Mouse (Mus musculus) cortical plate, adult 2 months (tissue): ENCODE results near the gene Cox7a1. TPM values are rescaled to one million over a fixed set of nuclear protein-coding genes. Genes with fewer than 3 reads are reported as not detected.

ENCODE experiments used
- H3K27ac ChIP-seq: fragments of 200-500 bp; 2 replicates; pipeline ENCODE4 v1.5.1; 2012; ENCODE audit warnings: low read length, control low read depth, inconsistent platforms; ENCODE audit not compliant: insufficient read depth
- H3K4me1 ChIP-seq: fragments of 200-500 bp; 2 replicates; pipeline ENCODE4 v1.6.1; 2011; ENCODE audit warnings: low read length; ENCODE audit not compliant: control insufficient read depth, insufficient read depth
- H3K4me3 ChIP-seq: fragments of 200-500 bp; 2 replicates; pipeline ENCODE4 v1.5.1; 2011; ENCODE audit warnings: mild to moderate bottlenecking, low read length, control low read depth; ENCODE audit not compliant: insufficient read depth
- CTCF ChIP-seq: fragments of 200-500 bp; IDR thresholded peaks from 2 replicates; pipeline ENCODE4 v1.5.1; 2011; ENCODE audit warnings: mild to moderate bottlenecking, control low read depth, low read length; ENCODE audit not compliant: insufficient read depth; ENCODE audit errors: extremely low read depth
- POLR2A ChIP-seq: fragments of 200-500 bp; IDR thresholded peaks from 2 replicates; pipeline ENCODE4 v1.6.1; 2011; ENCODE audit warnings: mild to moderate bottlenecking, low read length, control low read depth; ENCODE audit not compliant: insufficient read depth; ENCODE audit errors: extremely low read depth
- polyA plus RNA-seq: library from polyadenylated mRNA; depleted of rRNA; stranded (reverse); fragments of >200 nt; gene quantifications from 2 replicates; pipeline ENCODE4 v1.2.3, GENCODE M21; 2012; rRNA removed

Cox7a1 gene
- polyA plus RNA-seq, 1 experiment: 7.4 TPM

DNA sequence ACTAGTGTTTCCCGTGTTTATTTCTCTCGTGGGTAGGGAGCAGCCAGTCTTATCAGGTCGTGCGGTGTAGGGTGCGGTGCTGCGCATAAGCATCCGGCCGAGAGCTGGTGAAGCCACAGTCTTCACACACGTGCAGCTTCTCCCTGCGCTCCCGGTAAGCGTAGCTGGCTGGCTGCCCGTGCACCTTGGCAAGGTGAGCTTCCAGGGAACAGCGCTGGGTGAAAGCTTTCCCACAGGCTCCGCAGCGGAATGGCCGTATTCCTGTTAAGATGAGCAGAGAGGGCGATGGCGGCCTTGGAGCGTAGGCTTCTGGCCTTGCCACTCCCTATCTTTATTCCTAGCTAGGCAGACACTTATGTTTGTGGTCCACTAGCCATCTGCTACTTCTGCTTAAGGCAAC lies 49.4 kb downstream of the Cox7a1 start:
- Histone ChIP-seq H3K27ac (no peak overlapping the region), H3K4me1 (peaks cover 1% of the 10 kb centered on the region; the same call in 1 of the 2 replicates), H3K4me3 (peak overlapping the region; percentile 63; the same call in 1 of the 2 replicates)
- TF ChIP-seq POLR2A: no peak
- no peak for TF ChIP-seq CTCF

GRCm38 (mm10) chr7:30234276-30234858 lies 50.4 kb downstream of the Cox7a1 start:
- Histone ChIP-seq H3K27ac (no peak overlapping the region), H3K4me3 (no peak overlapping the region), H3K4me1 (peaks cover 1% of the 10 kb centered on the region; the same call in 1 of the 2 replicates)
- TF ChIP-seq CTCF (no peak), POLR2A (no peak)

- TF ChIP-seq CTCF (no peak), POLR2A (no peak)
- Histone ChIP-seq H3K27ac (no peak overlapping the region), H3K4me3 (no peak overlapping the region), H3K4me1 (peaks cover 1% of the 10 kb centered on the region; the same call in 1 of the 2 replicates)
Observed at GRCm38 (mm10) chr7:30235091-30235490, 51.1 kb downstream of the Cox7a1 start.

- Histone ChIP-seq H3K4me1 (peaks cover 1% of the 10 kb centered on the region; the same call in 1 of the 2 replicates), H3K4me3 (no peak within 1 kb of the TSS), H3K27ac (no peak within 1 kb of the TSS)
- TF ChIP-seq POLR2A: no peak
- no peak for TF ChIP-seq CTCF
Observed at GRCm38 (mm10) chr7:30235625-30236024, 51.7 kb downstream of the Cox7a1 start, which contains the start of gene Ovol3. Gene Ovol3, minus strand, starts transcription at chr7:30235725.

Other genes with a start within 250 kb of the Cox7a1 start
- gene Zfp74, start 230.1 kb upstream of the Cox7a1 start, polyA plus RNA-seq: 12.5 and 13.1 TPM in 2 replicates
- gene Zfp568, start 200.2 kb upstream of the Cox7a1 start, polyA plus RNA-seq: 2.1 and 3.0 TPM in 2 replicates
- 13.8 and 14.2 TPM in 2 replicates for gene Zfp14, start 132.8 kb upstream of the Cox7a1 start, polyA plus RNA-seq
- 2.3 and 2.5 TPM in 2 replicates for gene Zfp82, start 111.2 kb upstream of the Cox7a1 start, polyA plus RNA-seq
- gene Gm26920, start 93.7 kb upstream of the Cox7a1 start, polyA plus RNA-seq: 0.44 and 0.50 TPM in 2 replicates
- gene Zfp566, start 93.6 kb upstream of the Cox7a1 start, polyA plus RNA-seq: 6.0 and 7.0 TPM in 2 replicates
- 42.8 and 44.9 TPM in 2 replicates for gene Zfp260, start 89.4 kb upstream of the Cox7a1 start, polyA plus RNA-seq
- 9.8 and 10.4 TPM in 2 replicates for gene Zfp382, start 62.2 kb upstream of the Cox7a1 start, polyA plus RNA-seq
- gene Zfp146, start 14.4 kb upstream of the Cox7a1 start, polyA plus RNA-seq: 33.5 and 35.2 TPM in 2 replicates
- 254 and 279 TPM in 2 replicates for gene Capns1, start 14.7 kb downstream of the Cox7a1 start, polyA plus RNA-seq
- gene Polr2i, start 47.8 kb downstream of the Cox7a1 start, polyA plus RNA-seq: 152 and 157 TPM in 2 replicates
- 136 and 139 TPM in 2 replicates for gene Tbcb, start 48.1 kb downstream of the Cox7a1 start, polyA plus RNA-seq
- 0.15 TPM in 1 of 2 replicates, not detected in the other for gene Ovol3, start 51.6 kb downstream of the Cox7a1 start, polyA plus RNA-seq
- gene Thap8, start 96.0 kb downstream of the Cox7a1 start, polyA plus RNA-seq: 0.19 and 0.38 TPM in 2 replicates
- gene Wdr62, start 96.3 kb downstream of the Cox7a1 start, polyA plus RNA-seq: 3.2 and 4.1 TPM in 2 replicates
- gene Clip3, start 107.6 kb downstream of the Cox7a1 start, polyA plus RNA-seq: 439 and 458 TPM in 2 replicates
- 135 and 141 TPM in 2 replicates for gene Alkbh6, start 124.6 kb downstream of the Cox7a1 start, polyA plus RNA-seq
- 23.6 and 24.7 TPM in 2 replicates for gene Syne4, start 130.7 kb downstream of the Cox7a1 start, polyA plus RNA-seq
- gene E130208F15Rik, start 137.6 kb downstream of the Cox7a1 start, polyA plus RNA-seq: 0.35 and 0.44 TPM in 2 replicates
- gene Sdhaf1, start 139.8 kb downstream of the Cox7a1 start, polyA plus RNA-seq: 16.9 and 17.4 TPM in 2 replicates
- gene Lrfn3, start 178.6 kb downstream of the Cox7a1 start, polyA plus RNA-seq: 20.8 and 21.3 TPM in 2 replicates
- gene Tyrobp, start 229.6 kb downstream of the Cox7a1 start, polyA plus RNA-seq: 78.9 and 79.5 TPM in 2 replicates
- gene Hcst, start 235.7 kb downstream of the Cox7a1 start, polyA plus RNA-seq: 1.1 and 1.7 TPM in 2 replicates
- 4.4 and 5.7 TPM in 2 replicates for gene Nfkbid, start 237.6 kb downstream of the Cox7a1 start, polyA plus RNA-seq